Mouse (Mus musculus) ES-Bruce4 (cell line): Measurements from ENCODE around the gene Atl2.

ENCODE experiments used
- CTCF ChIP-seq: IDR thresholded peaks from one replicate; pipeline ENCODE4 v1.8.1; 2011; ENCODE audit warnings: low read depth, low read length
- POLR2A ChIP-seq: IDR thresholded peaks from one replicate; pipeline ENCODE4 v1.8.1; 2011; ENCODE audit warnings: low read length; ENCODE audit not compliant: insufficient read depth

DNA sequence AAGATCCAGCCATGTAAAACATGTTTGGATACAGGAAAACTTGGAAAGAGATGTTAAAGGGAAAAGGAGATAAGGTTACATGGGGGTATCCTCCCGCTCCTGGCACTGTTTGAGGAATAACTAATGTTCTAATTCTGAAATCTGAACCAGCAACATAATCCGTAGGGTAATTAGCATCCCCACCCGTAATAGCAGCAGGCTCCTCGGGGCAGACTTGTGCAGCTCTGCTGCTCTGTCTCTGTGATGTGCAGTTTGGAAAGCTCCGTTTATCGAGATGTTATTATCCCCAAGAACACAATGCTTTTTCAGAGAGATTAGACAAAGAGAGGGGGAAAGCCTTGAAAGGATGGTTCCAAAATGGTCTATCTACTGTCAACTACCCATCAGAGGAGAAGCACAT, 5.3 kb upstream of the Atl2 start:
- no peak for TF ChIP-seq CTCF
- no peak for TF ChIP-seq POLR2A
